9 mouse cellular contexts compared by ENCODE assay signal in the genomic region with DNA sequence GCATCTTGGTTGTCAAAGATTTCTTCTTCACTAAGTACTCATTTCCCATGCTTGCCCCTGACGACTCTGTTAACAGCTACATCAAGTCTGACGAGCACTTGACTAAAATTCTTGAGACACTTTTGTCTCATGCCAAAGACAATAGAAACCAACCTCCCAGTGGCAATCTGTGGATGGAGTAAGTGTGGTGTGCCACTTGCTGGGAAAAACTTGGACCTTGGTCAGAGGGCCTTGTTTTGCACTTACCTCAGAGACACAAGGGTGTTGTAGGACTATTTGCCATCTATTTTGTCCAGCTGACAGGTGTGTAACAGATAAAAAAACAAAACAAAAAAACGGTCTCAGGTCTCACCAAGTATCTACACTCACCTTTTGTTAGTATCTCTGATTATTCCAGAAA. TPM values are rescaled to one million over a fixed set of nuclear protein-coding genes. Genes with fewer than 3 reads are reported as not detected.
DNase-seq lines count a peak whose midpoint lies in the region; ATAC-seq and TF ChIP-seq lines count a peak whose summit lies in the region.
"Had no signal": no experiment of that assay in that cellular context is flagged by ENCODE, and none has a peak within 500 bp of the region (broad histone marks: within the 10 kb centered on the region; RNA-seq: fewer than 3 reads in every experiment).

No protein-coding gene starts in this region.

- no peaks in the 10 kb centered on the region for H3K9me3 ChIP-seq in kidney, embryonic 15.5 days (replicated peaks)
- H3K9me3 ChIP-seq in hindbrain, embryonic 14.5 days (ENCODE audit: control insufficient read depth, low read length), result no peaks in the 10 kb centered on the region
- no peaks in the 10 kb centered on the region for H3K9me3 ChIP-seq in midbrain, postnatal 0 days (ENCODE audit: low read length)

- peaks cover 55% of the 10 kb centered on the region for H3K4me1 ChIP-seq in kidney, embryonic 15.5 days
- H3K4me1 ChIP-seq in brown adipose tissue, adult 24 weeks (ENCODE audit: control insufficient read depth, insufficient read depth, insufficient read length, low read length), result peaks cover 20% of the 10 kb centered on the region
- H3K4me1 ChIP-seq in hindbrain, embryonic 14.5 days (replicated peaks; ENCODE audit: control insufficient read depth, insufficient read depth, low read length), result peaks cover 22% of the 10 kb centered on the region
- H3K4me1 ChIP-seq in midbrain, postnatal 0 days (ENCODE audit: insufficient read depth, low read length), result no peaks in the 10 kb centered on the region; the same call in 1 of the 2 replicates

- H3K36me3 ChIP-seq in kidney, embryonic 15.5 days, result peaks cover 33% of the 10 kb centered on the region
- H3K36me3 ChIP-seq in hindbrain, embryonic 14.5 days (replicated peaks; ENCODE audit: control insufficient read depth, insufficient read depth), result peaks cover 30% of the 10 kb centered on the region
- peaks cover 10% of the 10 kb centered on the region for H3K36me3 ChIP-seq in midbrain, postnatal 0 days (ENCODE audit: insufficient read depth, low read length)

- H3K27me3 ChIP-seq in kidney, embryonic 15.5 days, result no peaks in the 10 kb centered on the region
- no peaks in the 10 kb centered on the region for H3K27me3 ChIP-seq in hindbrain, embryonic 14.5 days (ENCODE audit: control insufficient read depth, insufficient read depth, low read length)
- H3K27me3 ChIP-seq in midbrain, postnatal 0 days (ENCODE audit: insufficient read depth, low read length), result no peaks in the 10 kb centered on the region
- H3K27me3 ChIP-seq: Patski had no signal

- no peak for TF ChIP-seq CTCF in midbrain, postnatal 0 days (IDR thresholded peaks at IDR 0.05)

- H3K4me3 ChIP-seq in kidney, embryonic 15.5 days (replicated peaks), result no peak overlapping the region
- H3K4me3 ChIP-seq in brown adipose tissue, adult 24 weeks (ENCODE audit: insufficient read depth, low read depth, low read length), result no peak overlapping the region
- no peak overlapping the region for H3K4me3 ChIP-seq in hindbrain, embryonic 14.5 days (replicated peaks; ENCODE audit: low read length)
- no peak overlapping the region for H3K4me3 ChIP-seq in midbrain, postnatal 0 days (ENCODE audit: low read depth, low read length)

- peak overlapping the region; percentile 28 for H3K4me2 ChIP-seq in kidney, embryonic 15.5 days
- H3K4me2 ChIP-seq in hindbrain, embryonic 14.5 days (replicated peaks), result no peak overlapping the region
- no peak overlapping the region for H3K4me2 ChIP-seq in midbrain, postnatal 0 days (ENCODE audit: low read depth, low read length, poor library complexity, severe bottlenecking)

- WGBS in kidney, embryonic 15.5 days, result 21% methylated on average over 3 of the region's 3 CpGs
- 23% methylated on average over 3 of the region's 3 CpGs for WGBS in hindbrain, embryonic 14.5 days
- 30% methylated on average over 3 of the region's 3 CpGs for WGBS in midbrain, postnatal 0 days

- DNase-seq in kidney, adult 18-20 months, result no peak
- no peak for DNase-seq in hindbrain, embryonic 14.5 days (ENCODE audit: low spot score)
- DNase-seq in midbrain, postnatal 0 days (ENCODE audit: low spot score), result no peak
- no peak for DNase-seq in cerebellum, adult 18-20 months
- DNase-seq in testis, postnatal 10 days (ENCODE audit: low spot score), result no peak

- peak overlapping the region; percentile 27; the same call in 1 of the 2 replicates for H3K9ac ChIP-seq in kidney, embryonic 15.5 days
- no peak overlapping the region for H3K9ac ChIP-seq in hindbrain, embryonic 14.5 days
- H3K9ac ChIP-seq in midbrain, postnatal 0 days (replicated peaks; ENCODE audit: low read length, poor library complexity, severe bottlenecking), result no peak overlapping the region

- H3K27ac ChIP-seq in kidney, embryonic 15.5 days, result peak overlapping the region; percentile 100
- peak overlapping the region; percentile 23; the same call in 1 of the 2 replicates for H3K27ac ChIP-seq in brown adipose tissue, adult 24 weeks (replicated peaks; ENCODE audit: low read depth, low read length)
- peak overlapping the region; percentile 77 for H3K27ac ChIP-seq in hindbrain, embryonic 14.5 days
- 0 out of 2 replicates have a peak overlapping the region, but pooled peaks have one; percentile 51 for H3K27ac ChIP-seq in midbrain, postnatal 0 days (ENCODE audit: low read depth, low read length)

- no peak for ATAC-seq in kidney, embryonic 15.5 days (replicated peaks; ENCODE audit: low FRiP score)
- ATAC-seq in hindbrain, embryonic 14.5 days (ENCODE audit: low FRiP score), result no peak
- ATAC-seq in midbrain, postnatal 0 days (ENCODE audit: low FRiP score), result no peak
- ATAC-seq in granulocyte monocyte progenitor cell, adult 5-6 weeks (replicated peaks; ENCODE audit: poor library complexity, severe bottlenecking), result no peak
- ATAC-seq: Patski had no signal

RNA-seq across cellular contexts. Expression of a gene that starts 3.7 kb away (rescaled TPM):
- polyA plus RNA-seq in kidney, embryonic 15.5 days (2015; fragmentation: Nextera tagmentation; extraction: Ambion mirVana), result 19.9 and 20.2 TPM in 2 replicates
- 4.6 and 5.9 TPM in 2 replicates for polyA plus RNA-seq in brown adipose tissue, adult 24 weeks (2012; ENCODE audit: insufficient read depth, insufficient read length, missing spikeins)
- polyA plus RNA-seq in hindbrain, embryonic 14.5 days (2014; fragmentation: Nextera tagmentation; extraction: Ambion mirVana), result 9.9 and 10.1 TPM in 2 replicates
- total RNA-seq in midbrain, postnatal 0 days (2014; rRNA removed), result 8.9 and 15.9 TPM in 2 replicates
- 13.5 and 14.8 TPM in 2 replicates for polyA plus RNA-seq in midbrain, postnatal 0 days (2015; fragmentation: Nextera tagmentation; extraction: Ambion mirVana)
- total RNA-seq in granulocyte monocyte progenitor cell, adult 5-6 weeks (2014; fragmentation: Nextera tagmentation), result 8.7 and 11.5 TPM in 2 replicates
- total RNA-seq in granulocyte monocyte progenitor cell, adult 5-6 weeks (2017), result 6.6 and 8.1 TPM in 2 replicates

RNA-seq across cellular contexts. Expression of a gene that starts 26.2 kb away (rescaled TPM):
- 2.5 and 3.8 TPM in 2 replicates for polyA plus RNA-seq in kidney, embryonic 15.5 days (2015; fragmentation: Nextera tagmentation; extraction: Ambion mirVana)
- 9.4 and 10.6 TPM in 2 replicates for polyA plus RNA-seq in brown adipose tissue, adult 24 weeks (2012; ENCODE audit: insufficient read depth, insufficient read length, missing spikeins)
- 3.0 and 3.9 TPM in 2 replicates for polyA plus RNA-seq in hindbrain, embryonic 14.5 days (2014; fragmentation: Nextera tagmentation; extraction: Ambion mirVana)
- total RNA-seq in midbrain, postnatal 0 days (2014; rRNA removed), result 19.2 and 26.7 TPM in 2 replicates
- polyA plus RNA-seq in midbrain, postnatal 0 days (2015; fragmentation: Nextera tagmentation; extraction: Ambion mirVana), result 5.9 and 7.3 TPM in 2 replicates
- total RNA-seq in granulocyte monocyte progenitor cell, adult 5-6 weeks (2014; fragmentation: Nextera tagmentation), result 12.9 and 22.4 TPM in 2 replicates
- 10.7 and 12.5 TPM in 2 replicates for total RNA-seq in granulocyte monocyte progenitor cell, adult 5-6 weeks (2017)

Comparison
In these comparisons a context has a peak if more than half of its experiments do, and no peak if none do; other contexts are left out.
1. H3K27ac ChIP-seq: peak in every context shown above with its lines; median percentile 100 in kidney, embryonic 15.5 days; 77 in hindbrain, embryonic 14.5 days; 51 in midbrain, postnatal 0 days; 23 in brown adipose tissue, adult 24 weeks.